Mouse (Mus musculus) bone marrow, adult 2 months (tissue): ENCODE measurements around the gene Cdon. TPM values are rescaled to one million over a fixed set of nuclear protein-coding genes. Genes with fewer than 3 reads are reported as not detected.

Experiments used
- H3K27ac ChIP-seq: fragments of 200-500 bp; 2 replicates; pipeline ENCODE4 v1.5.1; 2012; ENCODE audit warnings: low read depth, mild to moderate bottlenecking, control low read depth, inconsistent platforms, low read length; ENCODE audit not compliant: control insufficient read depth, poor library complexity, insufficient read depth
- H3K4me1 ChIP-seq: fragments of 200-500 bp; 2 replicates; pipeline ENCODE4 v1.6.1; 2011; ENCODE audit warnings: low read length; ENCODE audit not compliant: control insufficient read depth, insufficient read depth
- H3K4me3 ChIP-seq: fragments of 200-500 bp; replicated peaks from 2 replicates; pipeline ENCODE3; 2011; ENCODE audit warnings: mild to moderate bottlenecking, low read depth, low read length, control low read depth; ENCODE audit not compliant: control insufficient read depth
- CTCF ChIP-seq: fragments of 200-500 bp; IDR thresholded peaks from 2 replicates; pipeline ENCODE4 v1.5.1; 2011; ENCODE audit warnings: low read length, control low read depth; ENCODE audit not compliant: control insufficient read depth, insufficient read depth
- POLR2A ChIP-seq: fragments of 200-500 bp; IDR thresholded peaks from 2 replicates; pipeline ENCODE4 v1.6.1; 2011; ENCODE audit warnings: low read depth, mild to moderate bottlenecking, control low read depth, low read length, borderline replicate concordance; ENCODE audit not compliant: control insufficient read depth
- WGBS: fragments of 180-500 bp; shearing (Covaris S2); methylation state at CpG from one replicate; pipeline ENCODE4 v1.1.7; 2018; 5-methylcytosine and 5-hydroxymethylcytosine counted together
- polyA plus RNA-seq: library from polyadenylated mRNA; stranded (reverse); fragments of >200 nt; gene quantifications from 2 replicates; pipeline ENCODE4 v1.2.4, GENCODE M21; 2011; ENCODE audit warnings: low replicate concordance; ENCODE audit not compliant: missing spikeins, insufficient read depth, insufficient read length

The Cdon gene
- polyA plus RNA-seq, 1 experiment: 2.8 TPM

DNA sequence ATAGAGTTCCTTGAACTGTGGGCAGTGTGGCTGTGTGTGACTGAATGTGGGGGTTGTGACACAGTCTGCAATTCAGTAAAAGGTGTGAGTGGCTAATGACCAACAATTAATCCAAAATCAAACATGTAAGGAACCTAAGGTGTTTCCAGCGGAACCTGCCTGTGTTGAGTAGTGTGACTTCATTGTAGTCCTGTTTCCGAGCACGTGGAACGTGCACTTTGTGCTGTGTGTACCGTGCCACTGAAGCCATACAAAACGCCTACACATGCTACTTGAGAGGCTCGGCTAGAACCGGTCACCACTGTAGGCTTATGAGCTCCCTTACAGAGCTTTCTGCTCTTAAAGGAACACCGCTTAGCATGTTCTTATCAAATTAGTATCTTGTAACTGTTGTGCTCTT lies 127.5 kb downstream of the Cdon start:
- no peak overlapping the region for H3K4me3 ChIP-seq
- H3K27ac ChIP-seq: no peak overlapping the region
- 84% methylated on average over 9 of the region's 9 CpGs for WGBS
- TF ChIP-seq CTCF: no peak
- TF ChIP-seq POLR2A: no peak
- peaks cover 1% of the 10 kb centered on the region; the same call in 1 of the 2 replicates for H3K4me1 ChIP-seq

DNA sequence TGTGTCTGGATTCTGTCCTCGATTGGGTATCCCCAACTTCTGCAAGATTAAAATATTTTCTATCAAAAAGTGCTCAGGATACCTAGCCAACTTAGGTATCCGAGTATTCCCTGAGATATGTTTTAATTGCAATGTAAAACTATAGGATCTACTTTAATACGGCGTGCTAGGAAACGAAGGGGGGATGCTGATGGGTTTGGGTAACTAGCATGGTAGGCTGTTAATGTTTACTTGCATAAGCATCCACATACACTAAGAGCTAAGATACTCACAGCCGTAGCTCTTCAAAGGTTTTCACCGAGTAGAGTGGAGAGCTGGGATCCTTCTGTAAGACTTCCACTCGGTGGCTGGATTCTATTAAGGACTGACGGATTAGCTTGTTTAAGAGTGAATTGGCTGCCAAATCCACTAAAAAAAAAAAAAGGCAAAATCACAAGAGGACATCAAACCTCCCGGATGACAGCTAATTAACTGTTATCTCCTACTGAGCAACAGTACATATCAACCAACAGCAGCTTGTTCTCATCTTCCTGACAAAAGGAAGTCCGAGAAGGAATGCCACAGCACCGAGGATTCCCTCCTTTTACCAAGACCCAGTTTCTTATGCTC lies 135.7 kb downstream of the Cdon start:
- H3K27ac ChIP-seq: no peak overlapping the region
- no peak for TF ChIP-seq CTCF
- H3K4me1 ChIP-seq: no peaks in the 10 kb centered on the region
- no peak overlapping the region for H3K4me3 ChIP-seq
- 62% methylated on average over 12 of the region's 12 CpGs for WGBS

Other genes starting within 250 kb of the Cdon start
- 12.3 and 31.1 TPM in 2 replicates for gene Dcps, start 245.1 kb upstream of the Cdon start, polyA plus RNA-seq
- gene Srpr, start 221.0 kb upstream of the Cdon start, polyA plus RNA-seq: 16.6 and 50.8 TPM in 2 replicates
- 2.7 and 7.5 TPM in 2 replicates for gene Tirap, start 220.8 kb upstream of the Cdon start, polyA plus RNA-seq
- gene Foxred1, start 210.1 kb upstream of the Cdon start, polyA plus RNA-seq: 17.7 and 18.8 TPM in 2 replicates
- gene Fam118b, start 153.3 kb upstream of the Cdon start, polyA plus RNA-seq: 11.4 and 11.6 TPM in 2 replicates
- 4.5 and 15.5 TPM in 2 replicates for gene Rpusd4, start 153.3 kb upstream of the Cdon start, polyA plus RNA-seq
- not detected in 2 replicates for gene Gm1113, start 97.1 kb downstream of the Cdon start, polyA plus RNA-seq
- 0.18 TPM in 1 of 2 replicates, not detected in the other for gene Ddx25, start 137.4 kb downstream of the Cdon start, polyA plus RNA-seq
- 6.1 and 9.4 TPM in 2 replicates for gene Pus3, start 137.5 kb downstream of the Cdon start, polyA plus RNA-seq
- 0.57 TPM in 1 of 2 replicates, not detected in the other for gene Pate2, start 149.2 kb downstream of the Cdon start, polyA plus RNA-seq
- 14.7 and 21.1 TPM in 2 replicates for gene Hyls1, start 149.3 kb downstream of the Cdon start, polyA plus RNA-seq
- gene Pate4, start 190.8 kb downstream of the Cdon start, polyA plus RNA-seq: not detected in 2 replicates
- not detected in 2 replicates for gene Pate3, start 227.1 kb downstream of the Cdon start, polyA plus RNA-seq